Mouse (Mus musculus): ENCODE measurements around the gene 9130008F23Rik. TPM values are rescaled to one million over a fixed set of nuclear protein-coding genes. Genes with fewer than 3 reads are reported as not detected.

9130008F23Rik gene
- polyA plus RNA-seq, 1 experiment from 2014 or later, result 1.9 TPM

DNA sequence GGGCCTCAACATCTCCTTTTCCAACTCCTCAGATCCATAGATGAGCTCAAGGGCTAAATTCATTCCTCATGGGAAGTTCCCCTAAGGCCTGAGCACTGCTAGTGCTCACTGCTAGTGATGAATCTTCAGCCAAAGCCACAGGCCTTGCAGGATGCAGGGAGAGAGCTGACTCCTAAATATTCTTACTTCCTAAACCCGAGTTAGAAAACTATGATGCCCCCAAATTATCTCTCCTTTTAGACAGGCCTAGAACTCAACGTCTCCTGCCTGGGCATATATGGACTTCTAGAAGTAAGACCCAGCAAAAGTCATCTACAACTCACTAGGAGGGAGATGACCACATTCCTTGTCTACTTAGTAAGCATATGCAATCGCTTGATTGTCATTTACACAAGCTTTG, 2.6 kb downstream of the 9130008F23Rik start:
- WGBS, result 41% methylated on average over 3 of the region's 3 CpGs
- H3K27ac ChIP-seq, result no peak overlapping the region
- no peaks in the 10 kb centered on the region for H3K36me3 ChIP-seq
- peak overlapping the region; percentile 89 for H3K4me2 ChIP-seq (replicated peaks)
- no peak overlapping the region for H3K4me3 ChIP-seq
- no peaks in the 10 kb centered on the region for H3K9me3 ChIP-seq
- no peaks in the 10 kb centered on the region for H3K27me3 ChIP-seq
- no peak for ATAC-seq (ENCODE audit: low FRiP score, low read depth)
- H3K4me1 ChIP-seq, result peaks cover 6% of the 10 kb centered on the region
- no peak overlapping the region for H3K9ac ChIP-seq

DNA sequence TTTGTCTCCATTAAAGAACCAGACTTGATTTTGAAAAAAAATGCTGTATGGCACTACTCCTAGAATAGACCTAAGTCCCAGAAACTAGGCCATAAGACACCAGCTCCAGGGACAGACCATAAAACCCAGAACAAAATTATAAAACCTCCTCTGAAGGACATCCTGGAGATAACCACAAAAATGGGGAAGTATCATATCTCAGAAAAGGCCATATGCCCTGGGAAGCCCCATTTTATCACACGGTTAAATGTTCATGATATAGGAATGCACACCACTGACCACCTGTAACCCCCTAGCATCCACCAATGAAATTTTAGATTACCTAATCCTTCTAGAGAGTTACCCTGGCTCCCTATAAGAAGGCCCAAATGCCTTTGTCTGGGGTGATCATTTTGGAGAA, 4.8 kb downstream of the 9130008F23Rik start:
- H3K9ac ChIP-seq, result no peak overlapping the region
- H3K9me3 ChIP-seq, result no peaks in the 10 kb centered on the region
- no peaks in the 10 kb centered on the region for H3K36me3 ChIP-seq
- peaks cover 6% of the 10 kb centered on the region for H3K4me1 ChIP-seq
- no peak overlapping the region for H3K4me2 ChIP-seq (replicated peaks)
- 91% methylated on average over 1 of the region's 1 CpGs for WGBS
- no peak for ATAC-seq (ENCODE audit: low FRiP score, low read depth)
- no peak overlapping the region for H3K27ac ChIP-seq
- H3K4me3 ChIP-seq, result no peak overlapping the region
- no peaks in the 10 kb centered on the region for H3K27me3 ChIP-seq

- 76% methylated on average over 3 of the region's 3 CpGs for WGBS
- Histone ChIP-seq H3K4me1 (peaks cover 6% of the 10 kb centered on the region), H3K27ac (no peak overlapping the region), H3K27me3 (no peaks in the 10 kb centered on the region), H3K4me2 (replicated peaks) (no peak overlapping the region), H3K36me3 (no peaks in the 10 kb centered on the region), H3K9ac (no peak overlapping the region), H3K9me3 (no peaks in the 10 kb centered on the region), H3K4me3 (no peak overlapping the region)
- no peak for ATAC-seq (ENCODE audit: low FRiP score, low read depth)
Observed at GRCm38 (mm10) chr17:40874701-40875100, 5.7 kb downstream of the 9130008F23Rik start.

DNA sequence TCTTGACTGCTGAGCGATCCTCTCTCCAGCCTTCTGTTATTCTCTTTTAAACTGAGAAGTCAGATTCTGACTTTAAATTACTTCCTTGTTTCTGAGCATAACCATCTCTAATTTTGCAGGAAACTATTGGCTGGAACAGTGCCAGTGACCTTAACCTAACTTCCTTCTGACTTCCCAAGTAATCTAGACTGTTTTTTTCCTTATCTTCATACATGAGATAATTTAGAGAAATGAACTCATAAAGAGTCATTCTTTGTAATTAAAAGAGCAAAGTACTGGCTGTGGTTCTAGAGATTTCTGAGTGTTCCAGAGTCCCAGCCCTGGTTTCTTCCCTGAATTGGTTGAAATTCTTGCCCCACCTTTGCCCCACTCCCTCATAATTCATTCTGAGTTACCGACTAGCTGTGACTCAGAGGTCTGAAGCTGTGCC, 6.8 kb downstream of the 9130008F23Rik start:
- Histone ChIP-seq H3K4me1 (peaks cover 6% of the 10 kb centered on the region), H3K9ac (no peak overlapping the region), H3K36me3 (no peaks in the 10 kb centered on the region), H3K9me3 (no peaks in the 10 kb centered on the region), H3K27me3 (no peaks in the 10 kb centered on the region), H3K4me3 (no peak overlapping the region), H3K27ac (no peak overlapping the region), H3K4me2 (replicated peaks) (no peak overlapping the region)
- no peak for ATAC-seq (ENCODE audit: low FRiP score, low read depth)
- 26% methylated on average over 2 of the region's 2 CpGs for WGBS

GRCm38 (mm10) chr17:40872626-40873025, 7.7 kb downstream of the 9130008F23Rik start:
- H3K9me3 ChIP-seq, result no peaks in the 10 kb centered on the region
- no peaks in the 10 kb centered on the region for H3K27me3 ChIP-seq
- no peaks in the 10 kb centered on the region for H3K4me1 ChIP-seq
- H3K9ac ChIP-seq, result no peak overlapping the region
- H3K36me3 ChIP-seq, result no peaks in the 10 kb centered on the region
- no peak overlapping the region for H3K4me2 ChIP-seq (replicated peaks)
- ATAC-seq (ENCODE audit: low FRiP score, low read depth), result no peak
- WGBS, result 91% methylated on average over 6 of the region's 6 CpGs
- H3K27ac ChIP-seq, result no peak overlapping the region
- H3K4me3 ChIP-seq, result no peak overlapping the region

- H3K36me3 ChIP-seq, result no peaks in the 10 kb centered on the region
- H3K27ac ChIP-seq, result no peak overlapping the region
- H3K9ac ChIP-seq, result no peak overlapping the region
- H3K9me3 ChIP-seq, result no peaks in the 10 kb centered on the region
- H3K27me3 ChIP-seq, result no peaks in the 10 kb centered on the region
- no peaks in the 10 kb centered on the region for H3K4me1 ChIP-seq
- no peak overlapping the region for H3K4me3 ChIP-seq
- ATAC-seq (ENCODE audit: low FRiP score, low read depth), result no peak
- H3K4me2 ChIP-seq (replicated peaks), result no peak overlapping the region
- WGBS, result 80% methylated on average over 10 of the region's 10 CpGs
Observed at GRCm38 (mm10) chr17:40868952-40869747, 11.2 kb downstream of the 9130008F23Rik start.

GRCm38 (mm10) chr17:40855065-40855464, 25.3 kb downstream of the 9130008F23Rik start:
- no peak overlapping the region for H3K4me3 ChIP-seq
- ATAC-seq (ENCODE audit: low FRiP score, low read depth), result no peak
- H3K9me3 ChIP-seq, result no peaks in the 10 kb centered on the region
- no peak overlapping the region for H3K27ac ChIP-seq
- H3K36me3 ChIP-seq, result no peaks in the 10 kb centered on the region
- H3K4me2 ChIP-seq (replicated peaks), result no peak overlapping the region
- H3K4me1 ChIP-seq, result no peaks in the 10 kb centered on the region
- no peak overlapping the region for H3K9ac ChIP-seq
- H3K27me3 ChIP-seq, result no peaks in the 10 kb centered on the region

DNA sequence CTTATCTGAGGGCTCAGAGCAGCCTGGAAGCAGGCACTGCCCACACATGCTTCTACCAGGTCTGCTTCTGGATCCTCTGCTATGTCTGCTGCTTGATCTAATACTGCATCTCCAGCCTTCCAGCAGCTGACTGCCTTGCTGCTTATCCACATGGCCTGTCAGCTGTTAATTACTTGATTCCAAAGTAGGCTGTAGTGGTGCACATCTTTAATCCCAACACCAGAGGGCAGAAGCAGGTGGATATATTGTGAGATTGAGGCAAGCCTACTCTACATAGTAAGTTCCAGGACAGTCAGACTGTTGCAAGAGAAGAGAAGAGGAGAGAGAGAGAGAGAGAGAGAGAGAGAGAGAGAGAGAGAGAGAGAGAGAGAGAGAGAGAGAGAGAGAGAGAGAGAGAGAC, 43.1 kb downstream of the 9130008F23Rik start:
- Histone ChIP-seq H3K4me1 (no peaks in the 10 kb centered on the region), H3K27ac (no peak overlapping the region), H3K9ac (no peak overlapping the region), H3K4me3 (no peak overlapping the region), H3K9me3 (no peaks in the 10 kb centered on the region), H3K4me2 (replicated peaks) (no peak overlapping the region), H3K36me3 (no peaks in the 10 kb centered on the region), H3K27me3 (no peaks in the 10 kb centered on the region)
- no peak for ATAC-seq (ENCODE audit: low FRiP score, low read depth)

DNA sequence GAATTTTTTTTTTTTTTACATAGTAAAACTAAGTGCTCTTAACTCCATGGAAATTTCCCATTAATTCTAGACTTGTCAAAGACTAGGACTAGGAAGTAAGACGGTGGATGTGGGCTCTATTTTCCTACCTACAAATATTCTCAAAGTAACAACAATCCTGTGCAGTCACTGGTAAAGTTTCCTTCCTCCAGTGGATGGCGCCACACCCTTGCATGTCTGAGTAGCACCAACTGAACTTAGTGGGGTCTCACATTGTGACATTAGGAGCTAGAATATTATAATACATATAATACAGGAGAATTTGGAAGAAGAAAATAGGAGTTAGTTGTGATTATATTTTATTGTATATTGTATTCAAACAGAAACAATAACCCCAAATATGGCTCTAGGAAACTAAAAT, 48.5 kb downstream of the 9130008F23Rik start:
- 48% methylated on average over 2 of the region's 2 CpGs for WGBS
- Histone ChIP-seq H3K9me3 (no peaks in the 10 kb centered on the region), H3K4me3 (no peak overlapping the region), H3K27ac (no peak overlapping the region), H3K27me3 (no peaks in the 10 kb centered on the region), H3K9ac (no peak overlapping the region), H3K4me1 (no peaks in the 10 kb centered on the region), H3K4me2 (replicated peaks) (no peak overlapping the region), H3K36me3 (no peaks in the 10 kb centered on the region)
- no peak for ATAC-seq (ENCODE audit: low FRiP score, low read depth)

Other genes with a start within 250 kb of the 9130008F23Rik start
- not detected in 2 replicates for gene Esp3, start 248.5 kb downstream of the 9130008F23Rik start, polyA plus RNA-seq (2015; fragmentation: Nextera tagmentation; extraction: Ambion mirVana)
- gene Esp1, start 153.4 kb downstream of the 9130008F23Rik start, polyA plus RNA-seq (2015; fragmentation: Nextera tagmentation; extraction: Ambion mirVana), result not detected in 2 replicates
- not detected in 2 replicates for gene Crisp2, start 73.6 kb downstream of the 9130008F23Rik start, polyA plus RNA-seq (2015; fragmentation: Nextera tagmentation; extraction: Ambion mirVana)
- gene Rhag, start 69.4 kb downstream of the 9130008F23Rik start, polyA plus RNA-seq (2015; fragmentation: Nextera tagmentation; extraction: Ambion mirVana), result 0.45 and 1.9 TPM in 2 replicates
- gene Glyatl3, start 33.8 kb upstream of the 9130008F23Rik start, polyA plus RNA-seq (2015; fragmentation: Nextera tagmentation; extraction: Ambion mirVana), result not detected in 2 replicates
- 34.5 and 35.8 TPM in 2 replicates for gene Mut, start 54.1 kb upstream of the 9130008F23Rik start, polyA plus RNA-seq (2015; fragmentation: Nextera tagmentation; extraction: Ambion mirVana)
- 27.3 and 28.1 TPM in 2 replicates for gene Cenpq, start 54.5 kb upstream of the 9130008F23Rik start, polyA plus RNA-seq (2015; fragmentation: Nextera tagmentation; extraction: Ambion mirVana)